9 mouse cellular contexts compared by ENCODE assay signal in genomic region chr11:115824813-115825212, GRCm38 (mm10). TPM values are rescaled to one million over a fixed set of nuclear protein-coding genes. Genes with fewer than 3 reads are reported as not detected.
DNase-seq lines count a peak whose midpoint lies in the region; ATAC-seq lines count a peak whose summit lies in the region.
"Had no signal": no experiment of that assay in that cellular context is flagged by ENCODE, and none has a peak within 500 bp of the region (broad histone marks: within the 10 kb centered on the region; RNA-seq: fewer than 3 reads in every experiment).

No protein-coding gene starts in this region.

- WGBS in lung, embryonic 15.5 days = 13% methylated on average over 11 of the region's 11 CpGs
- WGBS in forebrain, embryonic 11.5 days = 12% methylated on average over 11 of the region's 11 CpGs
- 19% methylated on average over 11 of the region's 11 CpGs for WGBS in limb, embryonic 10.5 days
- WGBS in neural tube, embryonic 14.5 days = 19% methylated on average over 11 of the region's 11 CpGs

- H3K27ac ChIP-seq in lung, embryonic 15.5 days = peak overlapping the region; percentile 80
- H3K27ac ChIP-seq in forebrain, embryonic 11.5 days (ENCODE audit: low read depth, low read length) = no peak overlapping the region
- H3K27ac ChIP-seq in limb, embryonic 10.5 days = peak overlapping the region; percentile 82; the same call in 1 of the 2 replicates
- no peak overlapping the region for H3K27ac ChIP-seq in neural tube, embryonic 14.5 days (ENCODE audit: low read depth, low read length)

- H3K36me3 ChIP-seq in lung, embryonic 15.5 days = peaks cover 15% of the 10 kb centered on the region
- H3K36me3 ChIP-seq in forebrain, embryonic 11.5 days (ENCODE audit: control insufficient read depth, insufficient read depth, low read length) = no peaks in the 10 kb centered on the region
- peaks cover 32% of the 10 kb centered on the region for H3K36me3 ChIP-seq in limb, embryonic 10.5 days
- peaks cover 20% of the 10 kb centered on the region for H3K36me3 ChIP-seq in neural tube, embryonic 14.5 days (ENCODE audit: control insufficient read depth, insufficient read depth, low read length)

- peaks cover 51% of the 10 kb centered on the region for H3K4me1 ChIP-seq in lung, embryonic 15.5 days
- H3K4me1 ChIP-seq in forebrain, embryonic 11.5 days (replicated peaks; ENCODE audit: control insufficient read depth, insufficient read depth, low read length) = peaks cover 5% of the 10 kb centered on the region; the same call in 1 of the 2 replicates
- peaks cover 39% of the 10 kb centered on the region for H3K4me1 ChIP-seq in limb, embryonic 10.5 days
- peaks cover 9% of the 10 kb centered on the region; the same call in 1 of the 2 replicates for H3K4me1 ChIP-seq in neural tube, embryonic 14.5 days (ENCODE audit: control insufficient read depth, insufficient read depth, low read length)

- H3K9ac ChIP-seq in lung, embryonic 15.5 days = peak overlapping the region; percentile 71
- no peak overlapping the region for H3K9ac ChIP-seq in forebrain, embryonic 11.5 days (ENCODE audit: low read length)
- H3K9ac ChIP-seq in neural tube, embryonic 14.5 days (replicated peaks; ENCODE audit: low read depth, low read length) = no peak overlapping the region

- DNase-seq in lung, postnatal 14 days = no peak
- no peak for DNase-seq in forebrain, embryonic 11.5 days (ENCODE audit: low spot score)
- no peak for DNase-seq in limb, embryonic 10.5 days (ENCODE audit: low spot score)
- DNase-seq in right cerebral cortex, postnatal 25 days = no peak
- no peak for DNase-seq in adrenal gland, adult 8-10 months
- DNase-seq: adrenal gland, postnatal 25 days had no signal

- peak overlapping the region; percentile 93 for H3K4me2 ChIP-seq in lung, embryonic 15.5 days
- H3K4me2 ChIP-seq in forebrain, embryonic 11.5 days (ENCODE audit: low read depth, low read length, severe bottlenecking) = peak overlapping the region; percentile 73
- peak overlapping the region; percentile 92; the same call in 1 of the 2 replicates for H3K4me2 ChIP-seq in neural tube, embryonic 14.5 days (ENCODE audit: low read depth, low read length)

- no peak for ATAC-seq in lung, embryonic 15.5 days (ENCODE audit: borderline replicate concordance, extremely low read depth, low FRiP score, low TSS enrichment)
- ATAC-seq in forebrain, embryonic 11.5 days (replicated peaks; ENCODE audit: low FRiP score) = no peak
- no peak for ATAC-seq in neural tube, embryonic 14.5 days (ENCODE audit: low read depth)
- ATAC-seq in granulocyte monocyte progenitor cell, adult 5-6 weeks (replicated peaks; ENCODE audit: poor library complexity, severe bottlenecking) = no peak

- H3K9me3 ChIP-seq in lung, embryonic 15.5 days = no peaks in the 10 kb centered on the region
- no peaks in the 10 kb centered on the region for H3K9me3 ChIP-seq in forebrain, embryonic 11.5 days (ENCODE audit: control insufficient read depth, low read length)
- H3K9me3 ChIP-seq in limb, embryonic 10.5 days (replicated peaks) = no peaks in the 10 kb centered on the region
- H3K9me3 ChIP-seq in neural tube, embryonic 14.5 days (ENCODE audit: control insufficient read depth, low read length) = no peaks in the 10 kb centered on the region

- H3K27me3 ChIP-seq in lung, embryonic 15.5 days = peaks cover 21% of the 10 kb centered on the region
- peaks cover 17% of the 10 kb centered on the region for H3K27me3 ChIP-seq in forebrain, embryonic 11.5 days (ENCODE audit: control insufficient read depth, insufficient read depth, low read length)
- peaks cover 44% of the 10 kb centered on the region for H3K27me3 ChIP-seq in limb, embryonic 10.5 days (ENCODE audit: low read depth, poor library complexity, severe bottlenecking)
- H3K27me3 ChIP-seq in neural tube, embryonic 14.5 days (ENCODE audit: control insufficient read depth, insufficient read depth, low read length) = peaks cover 11% of the 10 kb centered on the region

- H3K4me3 ChIP-seq in lung, embryonic 15.5 days = peak overlapping the region; percentile 78
- H3K4me3 ChIP-seq in forebrain, embryonic 11.5 days (ENCODE audit: low read depth, low read length) = peak overlapping the region; percentile 40
- H3K4me3 ChIP-seq in limb, embryonic 10.5 days = peak overlapping the region; percentile 80
- H3K4me3 ChIP-seq in neural tube, embryonic 14.5 days (ENCODE audit: low read depth, low read length) = peak overlapping the region; percentile 51; the same call in 1 of the 2 replicates

RNA-seq across cellular contexts. Expression of gene Llgl2, which starts 1.0 kb away (rescaled TPM):
- 35.1 and 40.1 TPM in 2 replicates for polyA plus RNA-seq in lung, embryonic 15.5 days (2015; fragmentation: Nextera tagmentation; extraction: Ambion mirVana)
- polyA plus RNA-seq in forebrain, embryonic 11.5 days (2014; fragmentation: Nextera tagmentation; extraction: Ambion mirVana) = 3.9 and 5.5 TPM in 2 replicates
- 11.2 and 12.3 TPM in 2 replicates for polyA plus RNA-seq in limb, embryonic 10.5 days (2016; fragmentation: Nextera tagmentation; extraction: Ambion mirVana)
- polyA plus RNA-seq in neural tube, embryonic 14.5 days (2014; fragmentation: Nextera tagmentation; extraction: Ambion mirVana) = 0.50 and 0.80 TPM in 2 replicates
- total RNA-seq in granulocyte monocyte progenitor cell, adult 5-6 weeks (2014; fragmentation: Nextera tagmentation) = 4.2 and 11.3 TPM in 2 replicates
- total RNA-seq in granulocyte monocyte progenitor cell, adult 5-6 weeks (2017) = 2.8 and 4.1 TPM in 2 replicates
- 10 to 100 TPM; 10.5 to 13.4 (median 11.5) TPM for total RNA-seq in adrenal gland, adult 8-10 months (2022)

RNA-seq across cellular contexts. Expression of gene Tsen54, which starts 10.3 kb away (rescaled TPM):
- polyA plus RNA-seq in lung, embryonic 15.5 days (2015; fragmentation: Nextera tagmentation; extraction: Ambion mirVana) = 37.3 and 43.0 TPM in 2 replicates
- 29.4 and 33.4 TPM in 2 replicates for polyA plus RNA-seq in forebrain, embryonic 11.5 days (2014; fragmentation: Nextera tagmentation; extraction: Ambion mirVana)
- 42.5 and 48.8 TPM in 2 replicates for polyA plus RNA-seq in limb, embryonic 10.5 days (2016; fragmentation: Nextera tagmentation; extraction: Ambion mirVana)
- 16.8 and 17.0 TPM in 2 replicates for polyA plus RNA-seq in neural tube, embryonic 14.5 days (2014; fragmentation: Nextera tagmentation; extraction: Ambion mirVana)
- total RNA-seq in granulocyte monocyte progenitor cell, adult 5-6 weeks (2014; fragmentation: Nextera tagmentation) = 21.9 and 22.5 TPM in 2 replicates
- total RNA-seq in granulocyte monocyte progenitor cell, adult 5-6 weeks (2017) = 8.5 and 18.6 TPM in 2 replicates
- total RNA-seq in adrenal gland, adult 8-10 months (2022) = 10 to 100 TPM; 20.0 to 32.2 (median 25.4) TPM

RNA-seq across cellular contexts. Expression of gene Caskin2, which starts 11.4 kb away (rescaled TPM):
- polyA plus RNA-seq in lung, embryonic 15.5 days (2015; fragmentation: Nextera tagmentation; extraction: Ambion mirVana) = 19.0 and 19.6 TPM in 2 replicates
- 20.4 and 21.2 TPM in 2 replicates for polyA plus RNA-seq in forebrain, embryonic 11.5 days (2014; fragmentation: Nextera tagmentation; extraction: Ambion mirVana)
- polyA plus RNA-seq in limb, embryonic 10.5 days (2016; fragmentation: Nextera tagmentation; extraction: Ambion mirVana) = 18.1 and 18.9 TPM in 2 replicates
- polyA plus RNA-seq in neural tube, embryonic 14.5 days (2014; fragmentation: Nextera tagmentation; extraction: Ambion mirVana) = 9.5 and 13.1 TPM in 2 replicates
- 1.9 and 5.1 TPM in 2 replicates for total RNA-seq in granulocyte monocyte progenitor cell, adult 5-6 weeks (2014; fragmentation: Nextera tagmentation)
- 1.7 and 3.5 TPM in 2 replicates for total RNA-seq in granulocyte monocyte progenitor cell, adult 5-6 weeks (2017)
- total RNA-seq in adrenal gland, adult 8-10 months (2022) = 10 to 100 TPM; 60.6 to 97.3 (median 78.2) TPM

RNA-seq across cellular contexts. Expression of gene Myo15b, which starts 33.4 kb away (rescaled TPM):
- 0.25 and 0.49 TPM in 2 replicates for polyA plus RNA-seq in lung, embryonic 15.5 days (2015; fragmentation: Nextera tagmentation; extraction: Ambion mirVana)
- polyA plus RNA-seq in forebrain, embryonic 11.5 days (2014; fragmentation: Nextera tagmentation; extraction: Ambion mirVana) = 0.16 TPM in 1 of 2 replicates, not detected in the other
- polyA plus RNA-seq in limb, embryonic 10.5 days (2016; fragmentation: Nextera tagmentation; extraction: Ambion mirVana) = 0.05 and 0.18 TPM in 2 replicates
- 0.28 and 0.35 TPM in 2 replicates for polyA plus RNA-seq in neural tube, embryonic 14.5 days (2014; fragmentation: Nextera tagmentation; extraction: Ambion mirVana)
- total RNA-seq in granulocyte monocyte progenitor cell, adult 5-6 weeks (2014; fragmentation: Nextera tagmentation) = 4.4 and 5.4 TPM in 2 replicates
- 1.1 and 2.1 TPM in 2 replicates for total RNA-seq in granulocyte monocyte progenitor cell, adult 5-6 weeks (2017)
- total RNA-seq in adrenal gland, adult 8-10 months (2022) = 1 to 10 TPM in 1 of 4 experiments, under 1 TPM in 2, not detected in 1; 0.09 to 1.1 (median 0.32) TPM

RNA-seq across cellular contexts. Expression of gene Tmem94, which starts 59.6 kb away (rescaled TPM):
- 23.1 and 24.6 TPM in 2 replicates for polyA plus RNA-seq in lung, embryonic 15.5 days (2015; fragmentation: Nextera tagmentation; extraction: Ambion mirVana)
- 25.9 and 28.9 TPM in 2 replicates for polyA plus RNA-seq in forebrain, embryonic 11.5 days (2014; fragmentation: Nextera tagmentation; extraction: Ambion mirVana)
- polyA plus RNA-seq in limb, embryonic 10.5 days (2016; fragmentation: Nextera tagmentation; extraction: Ambion mirVana) = 30.6 and 37.7 TPM in 2 replicates
- 17.0 and 21.7 TPM in 2 replicates for polyA plus RNA-seq in neural tube, embryonic 14.5 days (2014; fragmentation: Nextera tagmentation; extraction: Ambion mirVana)
- total RNA-seq in granulocyte monocyte progenitor cell, adult 5-6 weeks (2014; fragmentation: Nextera tagmentation) = 17.6 and 33.4 TPM in 2 replicates
- total RNA-seq in granulocyte monocyte progenitor cell, adult 5-6 weeks (2017) = 9.0 and 17.2 TPM in 2 replicates
- total RNA-seq in adrenal gland, adult 8-10 months (2022) = 100 to 1,000 TPM in 2 of 4 experiments, 10 to 100 TPM in 2; 83.2 to 102 (median 95.5) TPM

Comparison
In these comparisons a context has a peak if more than half of its experiments do, and no peak if none do; other contexts are left out.
1. H3K27ac ChIP-seq: peak in lung, embryonic 15.5 days (single experiment) and limb, embryonic 10.5 days (single experiment); none in forebrain, embryonic 11.5 days (single experiment) and neural tube, embryonic 14.5 days (single experiment).
2. Peak in every context shown above with its lines, with median percentiles within 50 percentile points of each other: H3K4me2 ChIP-seq and H3K4me3 ChIP-seq.